Mouse (Mus musculus): ENCODE data around the gene Nup43.

GRCm38 (mm10) chr10:7664027-7664526 lies 3.2 kb upstream of the Nup43 start:
- no peak for TF ChIP-seq CTCF (conservative IDR thresholded peaks at IDR 0.05; ENCODE audit: low read length)
- TF ChIP-seq POU5F1 (IDR thresholded peaks at IDR 0.05; ENCODE audit: borderline replicate concordance, low read length) = no peak
- no peak for TF ChIP-seq NANOG (IDR thresholded peaks at IDR 0.05; ENCODE audit: borderline replicate concordance, low read length)
